Mouse (Mus musculus): Measurements from ENCODE around the gene Cdkl5.
A peak's percentile ranks its signal among the peaks of the same experiment; 100 is the strongest.

GRCm38 (mm10) chrX:161030233-161030632 is 35.7 kb upstream of the Cdkl5 start:
- TF ChIP-seq CTCF (IDR thresholded peaks at IDR 0.05): peak; percentile 41
- TF ChIP-seq EP300 (IDR thresholded peaks at IDR 0.05): no peak

Measured in lung, postnatal 0 days (tissue).